Mouse (Mus musculus) regulatory T cell (primary cell): ENCODE results near the gene C1qtnf3.

Experiments
- in situ Hi-C: fragments of 300-600 bp; cut with MboI, MseI; formaldehyde crosslinking; loops from one replicate; pipeline ENCODE4 v1.15.1; 2025; ENCODE audit warnings: high pct_unique_total_duplicates

The C1qtnf3 gene

DNA sequence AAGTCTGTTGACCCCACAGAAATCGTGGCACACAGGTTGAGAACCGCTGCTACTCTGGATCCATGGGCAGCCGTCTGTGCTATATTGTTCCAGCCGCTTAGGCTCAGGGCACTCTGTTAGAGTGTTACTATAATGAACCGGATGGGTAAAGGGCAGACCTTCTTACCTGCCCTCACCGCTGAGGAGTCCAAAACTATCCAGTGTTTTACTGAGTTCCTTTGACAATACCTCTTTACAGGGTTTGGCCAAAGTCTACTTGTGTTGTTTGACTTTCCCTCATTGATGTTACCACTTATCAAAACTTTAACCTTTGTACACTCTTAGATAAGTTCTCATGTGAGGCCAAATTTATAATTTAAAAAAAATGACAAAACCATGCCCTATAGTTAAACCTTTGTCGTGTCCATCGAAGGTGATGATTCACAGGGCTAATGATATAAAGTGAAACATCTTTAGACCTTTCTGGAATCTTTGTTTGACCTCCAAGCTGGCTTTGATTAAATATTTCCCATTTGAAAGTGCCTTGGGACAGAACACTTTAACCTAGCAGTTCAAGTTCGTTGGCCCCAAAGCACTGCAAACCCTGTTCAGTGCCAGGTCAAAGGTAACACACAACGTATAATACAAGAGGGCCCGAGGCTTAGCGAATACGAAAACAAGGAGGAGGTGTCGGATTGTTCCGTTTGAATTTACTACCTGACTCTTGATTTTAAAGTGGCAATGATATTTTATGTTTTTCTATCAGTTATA lies 7.3 kb downstream of the C1qtnf3 start:
- in situ Hi-C loops, result no loop called here

DNA sequence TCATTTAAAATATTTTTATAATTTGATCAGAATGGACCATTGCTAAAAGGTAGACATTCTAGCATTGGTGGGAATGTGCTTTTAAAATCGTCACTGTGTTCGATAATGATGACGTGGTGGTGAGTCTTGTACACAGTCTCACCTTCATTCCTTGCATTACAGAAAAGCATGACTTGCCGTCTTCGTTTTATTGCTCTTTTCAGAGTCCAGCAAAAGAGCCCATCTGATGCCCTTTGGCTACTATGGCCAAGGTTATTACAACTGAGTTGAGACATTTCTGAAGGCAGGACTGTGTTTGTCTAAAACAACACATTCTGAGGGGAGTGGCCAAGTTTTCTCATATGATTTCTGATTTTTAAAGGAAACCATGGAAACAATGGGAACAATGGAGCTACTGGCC lies 8.1 kb downstream of the C1qtnf3 start:
- in situ Hi-C loops, result no loop called here

DNA sequence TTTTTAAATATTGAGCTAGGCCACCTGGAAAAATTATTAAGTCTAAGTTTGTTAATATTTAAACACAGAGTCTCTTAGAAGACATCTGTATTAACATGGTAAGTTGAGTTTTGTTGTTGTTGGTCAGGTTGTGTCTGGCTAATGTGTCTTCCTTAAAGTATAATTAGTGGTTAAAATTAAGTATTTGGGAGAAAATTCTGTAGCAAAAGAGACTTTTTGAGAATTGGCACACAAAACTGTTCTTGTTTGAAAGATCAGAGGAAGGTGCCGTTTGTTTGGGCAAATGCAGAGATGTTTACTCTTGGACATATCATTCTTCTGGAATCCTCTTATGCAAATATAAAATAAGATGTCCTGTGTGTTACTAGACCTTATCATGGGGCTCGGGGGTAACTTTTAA lies 10.5 kb downstream of the C1qtnf3 start:
- in situ Hi-C loops, result no loop called here

DNA sequence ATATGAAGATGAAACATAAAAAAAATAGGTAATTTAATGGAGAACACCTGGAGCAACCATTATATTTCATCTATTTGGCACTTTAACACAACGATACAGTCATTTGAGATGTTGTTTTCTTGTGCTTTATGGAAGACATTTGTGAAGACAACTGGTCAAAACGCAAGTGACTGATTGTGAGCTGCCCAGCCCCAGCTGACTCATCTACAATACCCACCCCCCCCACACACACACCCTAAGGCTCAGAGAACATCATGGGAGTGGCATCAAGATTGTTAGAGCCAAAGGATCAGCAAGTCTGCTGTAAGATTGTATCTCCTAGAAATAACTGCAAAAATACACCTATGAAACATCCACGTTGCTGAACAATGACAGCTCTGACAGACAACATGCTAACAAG lies 17.3 kb downstream of the C1qtnf3 start:
- in situ Hi-C loops, result no loop called here

DNA sequence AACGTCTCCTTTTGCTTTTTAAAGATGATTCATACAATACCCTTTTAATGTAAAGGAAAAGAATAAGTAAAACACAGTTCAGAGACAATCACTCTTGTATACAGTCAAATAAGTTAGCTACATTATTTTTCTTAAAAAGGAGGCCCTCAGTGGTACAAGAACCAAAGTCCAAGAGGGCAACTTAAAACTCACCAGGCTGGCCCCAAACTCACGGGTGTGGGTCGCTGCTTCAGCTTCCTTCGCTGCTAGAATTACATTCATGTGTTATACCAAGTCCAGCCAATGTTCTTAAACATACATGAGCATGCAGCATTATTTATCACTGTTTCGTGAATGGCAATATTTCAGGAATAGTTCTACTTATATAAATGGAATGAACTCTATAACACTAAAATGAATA lies 18.6 kb downstream of the C1qtnf3 start:
- in situ Hi-C loops, result no loop called here

DNA sequence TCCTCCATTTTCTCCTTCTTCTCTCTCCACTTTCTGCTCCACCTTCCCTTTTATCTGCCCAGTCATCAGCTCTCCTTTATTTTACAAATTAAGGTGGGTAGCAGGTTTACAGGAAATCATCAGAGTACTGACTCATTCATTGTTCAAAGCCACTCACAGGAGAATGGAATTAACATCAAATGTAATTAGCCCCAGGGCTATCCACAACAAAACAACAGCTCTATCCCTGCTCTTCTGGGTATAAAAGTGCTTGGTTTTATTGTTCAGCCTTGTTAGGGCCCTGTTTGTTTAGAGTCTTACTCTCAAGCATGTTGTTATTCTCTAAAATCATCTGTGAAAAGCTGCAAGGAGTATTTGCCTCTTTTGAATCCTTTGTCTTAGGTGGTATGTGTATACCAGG lies 25.0 kb downstream of the C1qtnf3 start:
- in situ Hi-C loops, result no loop called here

DNA sequence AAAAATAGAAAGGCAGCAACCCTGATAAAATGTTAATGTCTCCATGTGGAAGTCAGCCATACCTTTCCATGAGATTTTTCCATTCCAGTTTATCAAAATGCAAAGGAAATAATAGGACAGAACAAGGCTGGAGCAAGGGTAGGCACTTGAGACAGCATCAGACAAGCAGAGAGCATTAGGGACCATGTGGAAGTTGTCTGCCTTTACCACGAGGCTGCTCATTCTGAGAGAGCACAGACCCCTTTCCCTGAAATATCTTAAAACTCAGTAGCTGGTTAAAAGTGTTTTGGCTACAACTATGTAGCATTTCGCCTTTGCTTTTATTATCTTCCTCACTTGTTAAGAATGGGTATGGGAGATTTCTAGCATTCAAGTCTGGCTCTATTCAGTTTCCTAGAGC lies 28.6 kb downstream of the C1qtnf3 start:
- in situ Hi-C loops, result loop anchor here (10.0 kb wide), 1 partner anchor 486 kb away; no protein-coding TSS in a partner anchor

DNA sequence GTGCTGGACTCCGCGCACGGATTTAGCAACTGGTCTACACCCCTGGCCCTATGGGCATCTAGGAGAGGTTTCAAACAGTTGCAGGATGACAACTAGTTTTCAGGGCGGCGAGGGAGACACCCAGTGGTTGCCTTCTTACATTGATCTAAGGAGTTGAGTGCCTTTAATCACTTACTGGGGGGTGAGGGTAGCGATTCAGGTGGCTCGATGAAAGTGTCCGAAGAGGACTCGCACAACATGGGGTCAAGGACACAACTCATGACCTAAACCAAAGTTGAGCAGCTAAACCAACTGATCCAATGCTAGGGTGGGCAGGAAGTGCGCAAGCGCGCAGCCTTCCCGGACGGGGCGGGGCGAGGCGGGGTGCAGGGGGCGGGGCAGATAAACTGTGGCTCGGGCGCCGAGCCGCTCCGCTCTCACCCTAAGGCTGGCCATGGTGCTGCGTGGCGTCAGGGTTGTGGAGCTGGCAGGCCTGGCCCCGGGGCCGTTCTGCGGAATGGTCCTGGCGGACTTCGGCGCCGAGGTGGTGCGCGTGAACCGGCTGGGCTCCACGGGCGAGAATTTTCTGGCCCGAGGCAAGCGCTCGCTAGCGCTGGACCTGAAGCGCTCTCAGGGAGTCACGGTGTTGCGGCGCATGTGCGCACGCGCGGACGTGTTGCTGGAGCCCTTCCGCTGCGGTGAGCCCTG lies 29.4 kb downstream of the C1qtnf3 start, which contains the start of gene Amacr:
Gene Amacr, plus strand, starts transcription at position 380 of the 687 bp plus-strand sequence.
- in situ Hi-C loops, result loop anchor here (10.0 kb wide), 1 partner anchor 487 kb away; no protein-coding TSS in a partner anchor

DNA sequence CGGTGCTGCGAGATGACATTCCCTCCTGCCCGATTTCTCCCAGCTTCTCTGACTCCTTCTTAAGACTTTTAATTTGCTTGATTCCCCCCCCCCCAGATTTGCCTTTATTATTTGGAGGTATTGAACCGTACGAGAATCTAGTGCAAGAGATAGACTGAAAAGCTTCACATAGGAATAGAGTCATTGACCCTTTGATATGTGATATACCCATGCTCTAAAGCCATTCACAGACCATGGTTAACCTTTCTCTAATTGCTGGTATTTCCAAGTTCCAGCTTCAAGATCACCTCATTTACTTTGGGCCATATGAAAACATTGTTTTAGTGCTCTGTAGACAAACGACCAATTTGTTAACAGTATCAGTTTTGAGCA lies 29.9 kb downstream of the C1qtnf3 start:
- in situ Hi-C loops, result loop anchor here (10.0 kb wide), 1 partner anchor 487 kb away; no protein-coding TSS in a partner anchor

DNA sequence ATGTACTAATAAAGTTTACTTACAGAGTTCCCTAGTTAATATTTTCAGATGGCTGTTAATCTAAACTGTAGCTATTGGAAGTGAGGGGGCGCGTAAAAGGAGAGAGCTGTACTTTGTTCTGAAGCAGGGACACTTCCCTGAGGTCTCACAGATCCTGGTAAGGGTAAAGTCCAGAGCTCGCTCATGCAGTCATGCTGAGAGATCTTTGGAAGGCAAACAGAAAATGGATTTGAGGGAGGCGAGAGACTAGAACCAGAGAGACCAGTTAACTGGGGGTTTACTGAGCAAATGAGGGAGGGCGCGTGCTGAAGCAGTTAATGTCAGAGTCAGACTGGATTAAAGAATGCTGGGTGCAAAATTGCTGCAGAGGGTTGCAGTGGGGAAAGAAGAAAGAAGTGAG lies 33.6 kb downstream of the C1qtnf3 start:
- in situ Hi-C loops, result loop anchor here (10.0 kb wide), 1 partner anchor 491 kb away; no protein-coding TSS in a partner anchor

DNA sequence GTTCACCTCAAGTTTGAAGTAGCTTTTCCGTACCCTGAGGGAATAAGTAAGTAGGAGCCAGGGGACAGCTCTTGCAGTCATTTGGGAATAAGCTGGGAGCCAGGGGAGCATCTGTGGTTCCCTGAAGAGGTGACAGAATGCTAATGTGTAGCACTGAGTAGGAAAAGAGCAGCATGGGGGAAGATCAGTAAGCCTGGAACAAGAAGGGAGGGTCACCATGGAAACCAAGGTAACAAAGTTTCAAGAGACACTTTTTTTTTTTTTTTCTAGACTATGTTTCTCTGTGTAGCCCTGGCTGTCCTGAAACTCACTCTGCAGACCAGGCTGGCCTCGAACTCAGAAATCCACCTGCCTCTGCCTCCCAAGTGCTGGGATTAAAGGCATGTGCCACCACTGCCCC lies 34.3 kb downstream of the C1qtnf3 start:
- in situ Hi-C loops, result loop anchor here (10.0 kb wide), 1 partner anchor 492 kb away; no protein-coding TSS in a partner anchor

DNA sequence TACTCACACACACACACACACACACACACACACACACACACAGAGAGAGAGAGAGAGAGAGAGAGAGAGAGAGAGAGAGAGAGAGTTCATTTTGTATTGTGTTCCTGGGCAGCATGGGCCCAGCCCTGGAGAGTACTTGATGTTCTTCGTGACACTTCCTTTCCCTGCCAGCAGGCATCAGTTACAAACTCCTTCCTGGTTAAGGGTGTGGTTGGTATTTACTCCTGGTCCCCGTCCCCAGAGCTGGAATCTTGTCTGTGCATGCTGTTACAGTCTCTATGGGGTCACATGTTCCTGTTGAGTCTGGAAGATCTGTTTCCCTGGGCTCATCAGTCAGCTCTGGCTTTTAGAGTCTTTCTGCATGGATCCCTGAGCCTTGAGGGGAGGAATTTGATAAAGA lies 38.3 kb downstream of the C1qtnf3 start:
- in situ Hi-C loops, result no loop called here

DNA sequence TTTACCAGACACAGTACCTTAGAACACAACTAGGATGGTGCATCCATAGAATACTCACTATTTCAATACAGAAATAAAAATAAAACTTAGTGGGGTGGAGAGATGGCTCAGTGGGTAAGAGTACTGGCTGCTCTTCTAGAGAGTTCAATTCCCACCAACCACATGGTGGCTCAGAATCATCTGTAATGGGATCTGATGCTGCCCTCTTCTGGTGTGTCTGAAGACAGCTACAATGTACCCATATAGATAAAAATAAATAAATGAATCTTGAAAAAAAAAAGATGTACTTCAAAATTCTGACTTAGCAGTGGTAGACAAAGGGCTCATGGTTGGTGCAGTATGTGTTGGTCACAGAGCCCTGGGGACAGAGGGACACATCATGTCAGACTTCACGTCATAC lies 39.4 kb downstream of the C1qtnf3 start:
- in situ Hi-C loops, result no loop called here

DNA sequence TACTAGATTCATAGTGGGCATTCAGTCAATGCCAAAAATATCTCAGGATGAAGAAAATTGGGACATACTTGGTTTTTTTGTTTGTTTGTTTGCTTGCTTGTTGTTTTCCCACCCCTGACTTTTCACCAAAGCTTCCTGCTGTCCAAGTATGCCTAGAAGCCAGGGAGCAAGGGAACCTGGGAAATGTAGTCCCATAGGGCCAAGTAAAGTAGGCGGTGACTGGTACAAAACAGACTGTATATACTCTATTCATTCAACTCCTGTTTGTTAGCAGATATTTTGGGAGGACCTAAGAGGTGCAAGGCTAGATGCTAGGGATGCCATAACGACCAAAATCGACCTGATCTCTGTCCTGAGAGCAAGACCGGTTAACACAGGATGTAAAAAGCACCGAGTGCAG lies 47.7 kb downstream of the C1qtnf3 start:
- in situ Hi-C loops, result no loop called here

DNA sequence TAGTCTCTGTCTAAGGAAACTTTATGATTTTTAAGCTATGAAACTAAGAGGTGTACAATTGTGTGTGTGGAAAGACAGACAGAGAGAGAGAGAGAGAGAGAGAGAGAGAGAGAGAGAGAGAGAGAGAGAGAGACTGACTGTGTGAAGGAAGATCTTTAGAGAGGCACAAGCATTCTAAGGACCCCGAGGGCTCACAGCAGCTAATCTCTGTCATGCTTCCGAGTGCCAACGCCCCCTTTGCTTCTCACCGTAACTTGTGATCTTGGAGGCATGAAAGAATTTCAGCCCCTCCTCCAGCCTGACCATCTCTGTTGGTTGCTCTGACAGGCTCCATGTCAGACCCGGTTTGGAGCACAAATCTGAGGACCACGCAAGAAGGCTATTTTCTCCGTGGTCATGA lies 48.3 kb downstream of the C1qtnf3 start, which contains the start of gene Slc45a2:
Gene Slc45a2, plus strand, starts transcription at position 301 of the 400 bp plus-strand sequence.
- in situ Hi-C loops, result no loop called here

DNA sequence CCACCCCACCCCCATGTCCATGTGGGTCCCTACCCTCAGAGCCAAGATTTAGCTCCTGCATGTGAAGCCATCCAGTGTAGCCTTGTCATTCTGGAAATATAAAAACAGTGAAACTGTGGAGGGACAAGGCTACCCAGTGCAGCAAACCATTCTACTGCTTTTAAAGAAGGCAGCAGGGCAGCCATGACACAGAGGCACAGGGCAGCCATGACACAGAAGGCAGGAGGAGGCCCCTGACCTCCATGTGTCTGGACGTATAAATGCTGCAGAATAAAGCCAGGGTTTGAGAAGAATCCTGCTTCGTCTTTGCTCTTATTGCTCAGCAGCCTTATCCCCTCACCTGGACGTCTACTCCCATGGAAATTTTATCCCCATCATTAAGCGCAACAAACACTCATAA lies 51.7 kb downstream of the C1qtnf3 start:
- in situ Hi-C loops, result no loop called here

DNA sequence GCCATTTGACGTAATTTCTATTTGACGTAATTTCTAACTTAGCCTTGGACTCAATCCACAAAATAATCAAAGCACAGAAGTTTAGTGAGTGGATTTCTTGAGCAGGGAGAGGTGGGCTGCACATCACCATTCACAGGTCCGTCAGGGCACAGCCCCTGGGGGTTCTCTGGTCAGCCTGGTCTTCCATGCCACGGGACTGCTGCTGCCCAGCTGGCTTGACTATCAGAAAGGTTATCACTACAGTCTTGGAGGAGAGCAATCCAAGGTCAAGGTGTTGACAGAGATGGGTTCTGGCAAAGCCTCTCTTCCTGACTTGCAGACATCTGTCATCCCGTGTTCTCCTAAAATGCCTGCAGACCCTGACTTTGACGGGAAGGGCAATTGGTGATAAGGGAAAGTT lies 52.5 kb downstream of the C1qtnf3 start:
- in situ Hi-C loops, result no loop called here

DNA sequence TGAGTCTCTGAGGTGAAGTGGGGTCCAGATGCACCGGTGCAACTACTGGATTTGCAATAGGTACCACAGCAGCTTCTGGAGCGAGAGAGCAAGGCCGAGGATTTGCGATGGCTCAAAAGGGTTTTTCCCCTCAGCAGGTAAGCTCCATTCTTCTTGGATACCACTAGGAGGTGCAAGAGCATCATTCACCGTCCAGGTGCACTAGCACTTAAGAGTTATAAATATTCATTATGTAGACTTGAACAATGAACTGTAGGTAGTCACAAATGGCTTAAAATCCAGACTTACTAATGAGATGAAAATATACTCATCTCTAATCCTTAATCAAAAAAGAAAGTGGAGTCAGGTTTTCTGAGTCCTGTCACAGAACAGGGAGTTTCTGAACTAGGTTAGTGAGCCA lies 56.6 kb downstream of the C1qtnf3 start:
- in situ Hi-C loops, result no loop called here

DNA sequence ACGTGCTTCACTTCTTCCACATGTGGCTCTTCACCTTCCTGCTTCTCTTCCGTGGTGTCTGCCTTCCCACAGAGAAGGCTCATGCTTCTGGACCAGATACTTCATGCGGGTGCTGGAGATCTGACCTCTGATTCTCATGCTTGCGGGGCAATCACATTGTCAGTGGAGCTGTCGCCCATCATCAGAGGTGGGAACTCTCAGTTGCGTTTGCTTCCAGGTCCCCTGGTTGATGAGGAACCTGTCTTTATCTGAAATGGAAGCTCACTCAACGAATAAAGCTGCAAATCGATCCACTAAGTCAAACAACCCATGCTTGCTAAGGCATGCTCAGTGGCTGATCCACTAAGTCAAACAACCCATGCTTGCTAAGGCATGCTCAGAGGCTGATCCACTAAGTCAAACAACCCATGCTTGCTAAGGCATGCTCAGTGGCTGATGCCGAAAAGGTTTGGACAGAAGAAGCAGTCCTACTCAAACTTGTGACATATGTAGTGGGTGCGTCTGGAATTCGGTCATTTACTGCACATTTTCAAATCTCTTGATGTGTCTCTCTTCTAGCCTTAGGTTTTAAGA lies 58.9 kb downstream of the C1qtnf3 start:
- in situ Hi-C loops, result no loop called here

DNA sequence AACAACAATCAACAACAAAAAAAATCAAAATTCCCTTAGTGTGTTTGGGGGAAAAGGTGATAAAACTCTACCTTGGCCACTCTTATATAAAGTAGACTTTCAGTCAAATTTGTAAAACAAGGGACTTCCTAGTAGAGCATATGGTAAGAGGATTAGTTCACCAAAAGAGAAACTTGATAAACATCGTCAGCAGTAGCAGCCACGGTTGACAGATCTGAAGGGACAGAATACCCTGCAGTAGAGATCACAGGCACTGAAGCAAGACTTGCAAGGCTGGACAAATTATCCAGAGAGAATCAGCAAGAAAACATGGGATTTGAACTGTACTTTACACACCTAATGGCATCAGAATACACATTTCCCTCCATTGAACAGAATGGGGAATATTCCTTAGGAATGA lies 62.8 kb downstream of the C1qtnf3 start:
- in situ Hi-C loops, result no loop called here

DNA sequence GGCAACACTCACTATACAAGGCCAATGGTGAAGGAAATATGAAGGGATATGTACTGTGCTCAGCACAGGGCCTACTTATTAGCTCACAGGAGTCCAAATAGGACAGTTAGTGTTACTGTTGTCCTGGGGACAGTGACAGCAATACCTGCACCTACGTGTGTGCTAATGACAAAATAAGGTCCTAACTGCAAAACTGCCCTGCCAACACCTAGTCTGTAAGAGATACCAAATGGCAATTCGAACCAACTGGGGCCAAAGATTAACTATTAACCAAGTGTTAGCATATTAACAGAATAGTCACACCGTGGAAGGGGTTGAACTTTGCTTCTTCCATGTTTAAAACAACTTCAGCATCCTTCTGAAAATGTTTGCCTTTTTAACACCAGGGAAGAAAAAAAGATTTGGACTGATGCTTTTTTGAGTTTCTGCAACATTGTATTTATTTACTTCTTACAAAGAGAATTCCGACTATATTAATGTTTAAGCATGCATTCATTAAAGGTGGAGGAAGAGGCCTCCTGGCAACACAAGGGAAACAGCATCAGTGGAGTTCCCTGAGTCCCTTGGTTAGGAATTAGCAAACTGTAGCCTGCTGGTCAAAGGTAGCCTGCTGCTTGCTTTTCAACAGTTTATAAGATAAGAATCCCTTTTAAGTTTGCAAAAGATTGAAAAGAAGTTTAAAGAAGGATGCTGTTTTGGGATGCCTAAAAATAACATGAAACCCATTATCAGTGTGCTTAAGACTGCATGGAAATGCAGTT lies 74.8 kb downstream of the C1qtnf3 start:
- in situ Hi-C loops, result no loop called here
